Mouse (Mus musculus) intestine, postnatal 0 days (tissue): ENCODE data around the gene Timm50. TPM values are rescaled to one million over a fixed set of nuclear protein-coding genes. Genes with fewer than 3 reads are reported as not detected.

Experiments
- ATAC-seq: fragments of 200-750 bp; cut with Nextera tagmentation; 2 replicates; pipeline ENCODE4 v1.8.0; 2017; ENCODE audit warnings: mild to moderate bottlenecking, moderate TSS enrichment, moderate library complexity
- H3K27ac ChIP-seq: fragments of 300-500 bp; sonication (generic); 2 replicates; pipeline ENCODE4 v1.5.1; 2014; ENCODE audit warnings: mild to moderate bottlenecking, low read depth, low read length, moderate library complexity
- H3K27me3 ChIP-seq: fragments of 300-500 bp; sonication (generic); replicated peaks from 2 replicates; pipeline ENCODE4 v1.6.1; 2014; ENCODE audit warnings: low read length, mixed read lengths; ENCODE audit not compliant: control insufficient read depth, insufficient read depth
- H3K36me3 ChIP-seq: fragments of 300-500 bp; sonication (generic); 2 replicates; pipeline ENCODE4 v1.6.1; 2014; ENCODE audit warnings: mild to moderate bottlenecking, moderate library complexity; ENCODE audit not compliant: control insufficient read depth, insufficient read depth
- H3K4me1 ChIP-seq: fragments of 300-500 bp; sonication (generic); replicated peaks from 2 replicates; pipeline ENCODE4 v1.6.1; 2014; ENCODE audit warnings: antibody characterized with exemption, low read length, mixed read lengths; ENCODE audit not compliant: control insufficient read depth, insufficient read depth
- H3K4me2 ChIP-seq: fragments of 300-500 bp; sonication (generic); replicated peaks from 2 replicates; pipeline ENCODE4 v1.6.1; 2014; ENCODE audit warnings: low read depth, mild to moderate bottlenecking, moderate library complexity
- H3K4me3 ChIP-seq: fragments of 300-500 bp; sonication (generic); 2 replicates; pipeline ENCODE4 v1.5.1; 2014; ENCODE audit warnings: low read depth, low read length
- H3K9ac ChIP-seq: fragments of 300-500 bp; sonication (generic); 2 replicates; pipeline ENCODE4 v1.6.1; 2014; ENCODE audit warnings: mild to moderate bottlenecking, low read depth, low read length
- H3K9me3 ChIP-seq: fragments of 300-500 bp; sonication (generic); 2 replicates; pipeline ENCODE4 v1.6.1; 2016; ENCODE audit warnings: mixed run types; ENCODE audit not compliant: control insufficient read depth
- CTCF ChIP-seq: sonication (generic); IDR thresholded peaks from 2 replicates; pipeline ENCODE4 v1.5.1; 2016; ENCODE audit warnings: low read depth, mild to moderate bottlenecking, control low read depth, antibody characterized with exemption, moderate library complexity
- WGBS: fragments of 180-500 bp; shearing (Covaris S2); extraction: QIAGEN DNeasy Blood & Tissue Kit; methylation state at CpG from one replicate; pipeline ENCODE4 v1.1.7; 2014; 5-methylcytosine and 5-hydroxymethylcytosine counted together
- polyA plus RNA-seq: library from polyadenylated mRNA; unstranded; fragments of >200 nt; fragmentation: Nextera tagmentation; extraction: Ambion mirVana; gene quantifications from 2 replicates; pipeline ENCODE4 v1.2.1, GENCODE M21; 2015

Timm50 gene
- polyA plus RNA-seq, 1 experiment from 2014 or later: 68.8 TPM

DNA sequence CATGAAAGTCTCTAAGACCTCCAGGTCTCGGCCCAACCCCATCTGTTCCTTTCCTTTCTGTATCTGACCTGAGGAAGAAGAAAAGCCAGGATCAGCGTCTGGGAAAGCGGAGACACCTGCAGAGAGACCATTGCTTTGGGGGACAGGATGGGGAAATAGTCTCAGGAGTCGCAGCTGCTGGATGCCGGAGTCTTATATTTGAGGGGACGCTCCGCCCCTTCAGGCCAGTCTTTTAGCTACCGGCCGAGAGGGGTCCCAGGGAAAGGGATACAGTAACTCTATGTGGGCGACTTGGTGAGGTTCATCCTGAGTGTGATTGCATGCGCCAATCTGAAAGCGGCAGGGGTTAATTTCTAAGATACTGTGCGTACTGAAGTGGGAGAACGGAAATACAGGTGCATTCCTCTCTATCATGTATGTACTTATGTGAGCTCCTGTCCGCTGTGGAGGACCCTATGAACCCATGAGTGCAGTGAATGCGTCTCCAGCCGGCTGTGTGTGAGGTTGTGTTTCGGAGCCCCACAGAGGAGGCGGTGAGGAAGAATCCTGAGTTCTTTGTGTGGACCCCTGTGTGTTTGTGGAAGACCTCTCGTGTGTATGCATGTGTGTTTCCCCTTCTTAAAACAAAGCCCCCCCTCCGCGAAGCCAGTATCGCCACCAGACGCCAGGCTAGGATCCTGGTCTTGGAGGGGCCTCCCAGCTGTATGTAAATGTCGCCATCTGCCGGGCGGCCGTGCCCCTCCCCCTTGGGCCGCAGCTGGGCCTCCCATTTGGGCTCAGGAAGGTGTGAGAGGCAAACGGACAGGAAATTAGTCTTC, 10.0 kb downstream of the Timm50 start, which contains the start of gene Dll3:
Gene Dll3, minus strand, starts transcription at position 623 of the 818 bp plus-strand sequence.
- H3K4me3 ChIP-seq: peak within 1 kb of the TSS; percentile 16
- no peaks in the 10 kb centered on the region for H3K9me3 ChIP-seq
- TF ChIP-seq CTCF: peak; percentile 78
- WGBS: 4% methylated on average over 30 of the region's 30 CpGs
- H3K4me2 ChIP-seq: peak within 1 kb of the TSS; percentile 49
- ATAC-seq: no peak
- peaks cover 20% of the 10 kb centered on the region for H3K36me3 ChIP-seq
- H3K27ac ChIP-seq: no peak within 1 kb of the TSS
- H3K27me3 ChIP-seq: peaks cover 37% of the 10 kb centered on the region
- H3K9ac ChIP-seq: no peak within 1 kb of the TSS
- H3K4me1 ChIP-seq: 0 out of 2 replicates have a peak, but pooled peaks cover 3% of the 10 kb centered on the region

- peak overlapping the region; percentile 32; the same call in 1 of the 2 replicates for H3K4me2 ChIP-seq
- no peaks in the 10 kb centered on the region for H3K36me3 ChIP-seq
- H3K9ac ChIP-seq: no peak overlapping the region
- 0 out of 2 replicates have a peak, but pooled peaks cover 3% of the 10 kb centered on the region for H3K4me1 ChIP-seq
- no peaks in the 10 kb centered on the region for H3K9me3 ChIP-seq
- ATAC-seq: peak; percentile 23; the same call in 1 of the 2 replicates
- WGBS: 23% methylated on average over 43 of the region's 43 CpGs
- H3K27ac ChIP-seq: no peak overlapping the region
- H3K4me3 ChIP-seq: no peak overlapping the region
- TF ChIP-seq CTCF: peak; percentile 76
- peaks cover 52% of the 10 kb centered on the region for H3K27me3 ChIP-seq
Observed at GRCm38 (mm10) chr7:28298837-28299625, 12.8 kb downstream of the Timm50 start.

DNA sequence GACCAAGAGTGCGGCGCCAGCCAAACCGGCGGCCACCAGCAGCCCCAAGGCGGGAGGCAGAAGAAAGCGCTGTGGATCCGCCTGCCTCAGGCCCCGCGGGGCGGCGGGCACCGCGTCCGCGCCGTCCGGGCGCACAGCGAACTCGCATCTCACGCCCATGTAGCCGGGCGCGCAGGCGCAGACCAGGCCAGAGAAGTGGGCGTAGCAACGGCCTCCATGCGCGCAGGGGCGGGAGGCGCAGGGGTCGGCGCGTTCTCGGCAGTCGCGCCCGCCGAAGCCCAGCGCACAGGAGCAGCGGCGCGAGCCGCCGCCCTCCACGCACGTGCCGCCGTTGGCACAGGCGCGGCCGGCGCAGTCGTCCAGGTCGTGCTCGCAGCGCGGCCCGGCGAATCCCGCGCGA, 17.4 kb downstream of the Timm50 start:
- ATAC-seq: peak; percentile 22; the same call in 1 of the 2 replicates
- 4% methylated on average over 44 of the region's 63 CpGs for WGBS
- Histone ChIP-seq H3K27me3 (peaks cover 67% of the 10 kb centered on the region), H3K9me3 (no peaks in the 10 kb centered on the region), H3K4me3 (peak overlapping the region; percentile 41), H3K36me3 (no peaks in the 10 kb centered on the region), H3K4me1 (peaks cover 8% of the 10 kb centered on the region; the same call in 1 of the 2 replicates), H3K4me2 (peak overlapping the region; percentile 80), H3K9ac (no peak overlapping the region), H3K27ac (no peak overlapping the region)
- no peak for TF ChIP-seq CTCF

- no peak; the same call in 1 of the 2 replicates for ATAC-seq
- Histone ChIP-seq H3K9ac (peak within 1 kb of the TSS; percentile 22; the same call in 1 of the 2 replicates), H3K4me3 (peak within 1 kb of the TSS; percentile 31)
Observed at GRCm38 (mm10) chr7:28290638-28291590, 21.0 kb downstream of the Timm50 start, which contains the start of gene Selenov. TSS of gene Selenov (minus strand) at chr7:28291186.

DNA sequence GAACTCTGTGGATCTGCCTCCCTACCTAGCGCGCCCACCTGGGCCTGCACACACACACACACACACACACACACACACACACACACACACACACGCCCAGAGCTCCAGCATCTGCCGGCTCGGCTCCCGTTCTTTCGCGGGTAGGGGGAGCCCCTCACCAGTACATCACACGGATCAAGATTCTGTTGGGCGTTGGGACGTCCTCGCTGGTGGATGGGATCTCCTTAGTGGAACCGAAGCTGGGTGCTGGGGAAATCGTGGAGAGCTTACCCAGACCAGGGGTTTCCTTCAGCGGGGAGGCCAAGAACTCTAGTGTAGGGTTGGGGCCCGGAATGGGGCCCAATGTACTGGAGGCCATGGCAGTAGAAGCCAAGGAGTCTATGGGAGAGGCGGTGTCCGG, 21.7 kb downstream of the Timm50 start:
- Histone ChIP-seq H3K4me3 (peak overlapping the region; percentile 31), H3K27ac (no peak overlapping the region), H3K36me3 (no peaks in the 10 kb centered on the region), H3K9ac (no peak overlapping the region), H3K4me1 (peaks cover 5% of the 10 kb centered on the region; the same call in 1 of the 2 replicates), H3K27me3 (peaks cover 57% of the 10 kb centered on the region), H3K4me2 (peak overlapping the region; percentile 60), H3K9me3 (no peaks in the 10 kb centered on the region)
- no peak for ATAC-seq
- 1% methylated on average over 18 of the region's 18 CpGs for WGBS
- TF ChIP-seq CTCF: peak; percentile 24

More at GRCm38 (mm10) chr7:28290638-28291590, 21.0 kb downstream of the Timm50 start, which contains the start of gene Selenov:
- under 1% methylated on average over 52 of the region's 52 CpGs for WGBS
- Histone ChIP-seq H3K27me3 (peaks cover 58% of the 10 kb centered on the region), H3K36me3 (no peaks in the 10 kb centered on the region), H3K4me1 (peaks cover 5% of the 10 kb centered on the region; the same call in 1 of the 2 replicates), H3K4me2 (peak within 1 kb of the TSS; percentile 60), H3K27ac (no peak within 1 kb of the TSS), H3K9me3 (no peaks in the 10 kb centered on the region)
- peak; percentile 41; the same call in 1 of the 2 replicates for TF ChIP-seq CTCF
